Mouse (Mus musculus) CD4-positive, CD25-positive, alpha-beta regulatory T cell, adult 4 months (primary cell): Measurements from ENCODE around the gene Prmt1. TPM values are rescaled to one million over a fixed set of nuclear protein-coding genes. Genes with fewer than 3 reads are reported as not detected.
A peak's percentile ranks its signal among the peaks of the same experiment; 100 is the strongest.

Source experiments
- ATAC-seq: one replicate; pipeline ENCODE4 v1.8.0; 2017
- polyA plus RNA-seq, 2 experiments: library from polyadenylated mRNA; unstranded; fragments of 100-300 nt; shearing (Covaris generic); gene quantifications; one replicate each; pipeline ENCODE4 v1.2.1; 2017

The Prmt1 gene
- polyA plus RNA-seq, 2 experiments from 2014 or later: 39.7 to 114 TPM

DNA sequence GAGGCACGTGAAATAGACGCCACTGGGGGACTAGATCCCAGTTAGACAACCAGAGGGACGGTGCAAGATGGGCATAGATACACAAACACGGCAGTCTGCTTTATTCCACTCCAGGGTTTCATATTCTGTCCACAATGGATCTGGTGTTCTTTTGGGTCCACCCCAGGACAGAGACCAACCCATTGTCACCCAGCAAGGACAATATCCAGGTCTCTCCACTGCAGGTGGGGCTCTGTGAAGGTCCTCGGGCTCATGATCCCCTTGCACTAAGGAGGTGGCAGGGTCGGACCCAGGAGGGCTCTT, 11.3 kb downstream of the Prmt1 start:
- no peak for ATAC-seq

GRCm38 (mm10) chr7:44974383-44975116, 11.8 kb downstream of the Prmt1 start, which contains the start of gene Cpt1c:
TSS of gene Cpt1c (minus strand) at chr7:44974851.
- no peak for ATAC-seq

- no peak for ATAC-seq
Observed at GRCm38 (mm10) chr7:44973415-44974130, 12.8 kb downstream of the Prmt1 start.

GRCm38 (mm10) chr7:44971142-44971541, 15.2 kb downstream of the Prmt1 start:
- no peak for ATAC-seq

DNA sequence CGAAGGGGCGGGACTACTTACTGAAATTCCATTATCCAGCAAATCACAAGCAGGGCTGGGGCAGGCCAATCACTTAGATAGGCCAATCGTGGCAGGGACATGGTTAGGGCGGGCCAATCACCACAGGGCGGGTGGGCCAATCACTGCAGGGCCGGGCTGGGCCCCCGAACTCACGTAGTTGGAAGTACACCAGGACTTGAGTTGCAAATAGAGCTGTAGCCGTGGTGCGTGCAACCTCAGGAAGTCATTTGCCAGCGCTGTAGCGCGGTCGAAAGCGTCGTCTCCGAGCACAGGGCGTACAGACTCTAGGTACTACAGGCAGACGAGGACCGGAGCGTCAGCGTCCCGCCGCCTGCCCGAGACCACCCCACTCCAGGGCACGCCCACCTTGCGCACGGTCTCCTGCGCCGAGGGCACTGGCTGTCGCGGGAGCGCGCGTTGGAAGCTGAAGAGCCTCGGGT, 16.1 kb downstream of the Prmt1 start:
- ATAC-seq: peak; percentile 93

DNA sequence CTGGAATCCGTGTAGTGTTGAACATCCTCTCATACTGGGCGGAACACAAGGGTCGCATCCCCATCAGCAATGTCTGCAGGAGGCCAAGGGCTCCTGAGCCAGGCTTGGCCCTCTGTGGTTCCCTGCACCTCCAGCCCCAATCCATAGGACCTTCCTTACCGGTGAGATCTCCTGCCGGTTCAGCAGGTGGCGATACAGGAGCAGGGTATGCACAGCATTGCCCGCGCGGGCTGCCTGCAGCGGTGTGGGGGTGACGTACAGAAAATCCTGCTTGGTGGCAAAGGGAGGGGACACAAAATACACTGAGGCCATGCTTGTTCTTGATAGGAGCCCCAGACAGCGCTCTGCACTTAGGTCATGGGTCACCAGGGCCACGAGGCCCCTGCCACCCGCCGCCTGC, 19.7 kb downstream of the Prmt1 start:
- no peak for ATAC-seq

DNA sequence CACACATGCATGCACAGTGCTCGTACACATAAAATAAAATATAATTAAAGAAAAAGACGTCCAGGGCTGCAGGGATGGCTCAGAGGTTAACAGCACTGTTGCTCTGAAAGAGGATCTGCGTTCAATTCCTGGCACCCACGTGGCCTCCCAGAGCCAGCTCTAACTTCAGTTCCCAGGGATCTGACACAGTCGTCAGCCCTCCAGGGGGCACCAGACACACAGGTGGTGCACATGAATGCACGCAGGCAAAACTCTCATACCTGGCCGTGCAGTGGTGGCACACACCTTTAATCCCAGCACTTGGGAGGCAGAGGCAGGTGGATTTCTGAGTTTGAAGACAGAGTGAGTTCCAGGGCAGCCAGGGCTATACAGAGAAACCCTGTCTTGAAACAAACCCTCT, 20.4 kb downstream of the Prmt1 start:
- no peak for ATAC-seq

DNA sequence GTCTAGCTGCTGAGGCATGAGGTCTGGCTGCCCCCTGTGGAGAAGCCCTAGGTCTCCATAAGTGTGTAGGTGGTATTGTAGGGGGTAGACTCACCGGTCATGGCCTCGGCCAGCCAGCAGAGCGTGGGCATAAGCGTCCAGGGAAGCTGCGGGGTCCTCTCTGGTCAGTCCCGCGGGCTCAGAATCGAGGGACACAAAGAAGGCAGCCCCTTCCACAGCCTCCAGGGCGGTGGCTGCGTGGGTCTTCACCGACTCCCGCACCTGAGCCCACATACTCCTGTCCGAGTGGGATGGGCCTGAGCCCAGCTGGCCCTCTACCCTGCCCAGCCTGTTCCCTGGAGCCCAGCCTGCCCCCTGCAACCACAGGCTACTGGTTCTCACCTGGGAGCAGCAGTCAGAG, 21.4 kb downstream of the Prmt1 start:
- no peak for ATAC-seq

GRCm38 (mm10) chr7:44962831-44963230, 23.5 kb downstream of the Prmt1 start:
- ATAC-seq: no peak

- ATAC-seq: no peak
Observed at GRCm38 (mm10) chr7:44962337-44962736, 24.0 kb downstream of the Prmt1 start.

GRCm38 (mm10) chr7:44960512-44960910, 25.9 kb downstream of the Prmt1 start:
- ATAC-seq: no peak

GRCm38 (mm10) chr7:44959874-44960511, 26.4 kb downstream of the Prmt1 start:
- ATAC-seq: no peak

- ATAC-seq: no peak
Observed at GRCm38 (mm10) chr7:44959281-44959680, 27.1 kb downstream of the Prmt1 start.

DNA sequence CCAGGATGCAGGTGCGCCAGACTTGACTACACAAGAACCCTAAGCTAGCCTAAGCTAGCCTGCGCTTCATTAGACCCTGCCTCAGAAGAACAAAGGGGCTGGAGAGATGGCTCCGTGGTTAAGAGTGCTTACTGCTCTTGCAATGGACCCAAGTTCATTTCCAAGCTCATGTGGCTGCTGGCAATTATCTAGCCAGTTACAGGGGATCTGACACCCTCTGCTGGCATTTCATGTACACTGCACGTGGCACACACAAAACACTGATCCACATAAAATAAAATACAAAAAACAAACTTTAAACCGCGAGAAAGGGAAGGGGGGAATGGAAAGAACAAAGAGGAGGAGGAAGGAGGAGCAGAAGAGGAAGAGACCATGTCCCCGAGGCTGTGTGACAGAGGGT, 28.2 kb downstream of the Prmt1 start:
- ATAC-seq: peak; percentile 43

GRCm38 (mm10) chr7:44957183-44957835, 29.1 kb downstream of the Prmt1 start:
- no peak for ATAC-seq

GRCm38 (mm10) chr7:44956266-44956665, 30.1 kb downstream of the Prmt1 start:
- no peak for ATAC-seq

GRCm38 (mm10) chr7:44955628-44956027, 30.7 kb downstream of the Prmt1 start:
- ATAC-seq: peak; percentile 58

- ATAC-seq: no peak
Observed at GRCm38 (mm10) chr7:44954091-44954885, 32.1 kb downstream of the Prmt1 start.

DNA sequence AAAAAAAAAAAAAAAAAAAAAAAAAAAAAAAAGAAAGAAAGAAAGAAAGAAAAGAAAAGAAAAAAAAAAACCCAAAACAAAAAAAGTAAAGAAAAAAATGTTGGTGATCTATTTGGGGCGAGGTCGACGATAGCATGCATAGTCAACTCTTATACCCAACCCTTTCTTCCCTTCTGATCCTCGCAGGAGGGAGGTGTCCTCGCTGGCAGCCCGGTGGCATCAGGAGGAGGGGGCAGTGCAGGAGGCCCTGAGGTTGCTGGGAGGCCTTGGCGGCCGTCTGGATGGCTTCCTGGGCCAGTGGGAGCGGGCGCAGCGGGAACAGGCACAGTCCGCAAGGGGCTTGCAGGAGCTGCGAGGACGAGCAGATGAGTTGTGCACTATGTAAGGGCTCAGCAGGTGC, 32.8 kb downstream of the Prmt1 start:
- ATAC-seq: no peak

- ATAC-seq: peak; percentile 70
Observed at GRCm38 (mm10) chr7:44952611-44953306, 33.6 kb downstream of the Prmt1 start.

DNA sequence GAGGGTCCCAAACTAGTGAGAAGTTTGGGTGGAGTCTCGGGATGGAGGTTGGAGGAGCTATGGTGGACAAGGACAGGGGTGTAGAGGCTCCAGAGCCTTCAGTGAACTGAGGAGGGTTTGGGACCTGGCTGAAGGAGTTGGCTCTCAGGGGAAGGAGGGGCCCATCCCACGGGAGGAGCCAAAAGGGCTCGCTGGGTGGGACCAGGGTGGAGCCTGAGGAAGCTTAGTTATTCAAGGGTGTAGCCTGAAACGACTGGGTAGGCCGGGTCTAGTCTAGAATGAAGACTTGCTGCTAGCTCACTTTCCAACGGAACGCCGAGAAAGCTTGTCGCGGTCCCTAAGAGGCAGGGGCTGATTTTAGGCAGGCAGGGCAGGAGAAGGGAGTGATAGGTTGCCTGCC, 34.4 kb downstream of the Prmt1 start:
- ATAC-seq: no peak

DNA sequence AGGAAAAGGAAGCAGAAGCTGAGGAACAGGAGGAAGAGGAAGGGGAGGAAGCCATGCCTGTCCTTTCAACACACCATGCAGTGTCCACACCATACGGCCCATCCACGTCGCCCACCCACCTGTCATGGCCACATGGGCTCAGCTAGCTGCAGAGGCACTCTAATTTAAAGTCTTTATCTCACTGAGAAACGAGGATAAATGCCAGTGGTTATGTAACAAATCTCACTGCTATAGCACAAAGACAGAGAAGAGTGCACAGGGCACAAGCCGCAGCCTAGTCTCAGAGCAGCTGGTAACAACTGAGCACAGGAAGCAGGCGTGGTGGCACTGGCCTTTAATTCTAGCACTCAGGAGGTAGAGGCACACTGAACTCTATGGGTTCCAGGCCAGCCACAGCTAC, 36.4 kb downstream of the Prmt1 start:
- ATAC-seq: no peak
